Mouse (Mus musculus): ENCODE measurements around the gene Dennd4a.

DNA sequence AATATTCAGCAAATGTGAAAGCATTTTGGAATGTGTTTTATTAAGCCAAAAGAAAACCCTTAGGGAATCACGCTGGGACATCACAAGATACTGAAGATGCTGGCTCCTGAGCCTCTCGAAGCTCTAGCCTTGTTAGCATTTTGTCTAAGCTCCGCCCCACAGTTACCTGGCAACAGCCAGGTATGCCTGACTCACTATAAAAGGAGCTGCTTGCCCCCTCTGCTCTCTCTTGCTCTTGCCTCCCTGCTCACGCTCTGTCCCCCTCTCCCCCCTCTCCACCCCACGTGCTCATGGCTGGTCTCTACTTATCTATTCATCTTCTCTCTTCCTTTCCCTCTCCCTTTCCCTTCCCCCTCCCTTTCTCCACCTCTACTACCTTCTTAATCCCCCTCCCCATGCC is 140.9 kb downstream of the Dennd4a start:
- TF ChIP-seq POLR2A (IDR thresholded peaks at IDR 0.05; ENCODE audit: borderline replicate concordance, insufficient read depth, low read length): no peak
- no peak for TF ChIP-seq CTCF (IDR thresholded peaks at IDR 0.05; ENCODE audit: borderline replicate concordance, insufficient read depth, low read depth, low read length)

Data from cerebellum, adult 2 months (tissue).